Mouse (Mus musculus) kidney, adult 2 months (tissue): Measurements from ENCODE around the gene Cyth4. TPM values are rescaled to one million over a fixed set of nuclear protein-coding genes. Genes with fewer than 3 reads are reported as not detected.

Experiments
- DNase-seq: peaks from one replicate; pipeline ENCODE4 v3.0.0; 2021
- H3K27ac ChIP-seq: fragments of 200-500 bp; 2 replicates; pipeline ENCODE4 v1.5.1; 2012; ENCODE audit warnings: low read depth, low read length, control low read depth, inconsistent platforms; ENCODE audit not compliant: insufficient read depth
- H3K27me3 ChIP-seq: fragments of 200-500 bp; replicated peaks from 2 replicates; pipeline ENCODE4 v1.6.1; 2012; ENCODE audit warnings: mild to moderate bottlenecking, moderate library complexity, low read length, inconsistent platforms; ENCODE audit not compliant: control insufficient read depth, insufficient read depth
- H3K36me3 ChIP-seq: fragments of 200-500 bp; 2 replicates; pipeline ENCODE4 v1.6.1; 2012; ENCODE audit warnings: mild to moderate bottlenecking, moderate library complexity, low read length, inconsistent platforms; ENCODE audit not compliant: control insufficient read depth, insufficient read depth
- H3K4me1 ChIP-seq: fragments of 200-500 bp; 2 replicates; pipeline ENCODE4 v1.6.1; 2011; ENCODE audit warnings: low read length; ENCODE audit not compliant: control insufficient read depth, insufficient read depth
- H3K4me3 ChIP-seq: fragments of 200-500 bp; 2 replicates; pipeline ENCODE4 v1.5.1; 2011; ENCODE audit warnings: mild to moderate bottlenecking, low read depth, low read length, control low read depth; ENCODE audit not compliant: insufficient read depth
- CTCF ChIP-seq: fragments of 200-500 bp; conservative IDR thresholded peaks from 2 replicates; pipeline ENCODE4 v1.5.1; 2011; ENCODE audit warnings: low read depth, mild to moderate bottlenecking, control low read depth, low read length, moderate library complexity, mixed read lengths; ENCODE audit not compliant: insufficient read depth, insufficient read length
- POLR2A ChIP-seq: fragments of 200-500 bp; IDR thresholded peaks from one replicate; pipeline ENCODE4 v1.6.1; 2011; ENCODE audit warnings: low read depth, low read length, control low read depth
- WGBS: fragments of 180-500 bp; shearing (Covaris S2); methylation state at CpG from one replicate; pipeline ENCODE4 v1.1.7; 2018; 5-methylcytosine and 5-hydroxymethylcytosine counted together
- polyA plus RNA-seq: library from polyadenylated mRNA; depleted of rRNA; stranded (reverse); fragments of >200 nt; gene quantifications from 2 replicates; pipeline ENCODE4 v1.2.3, GENCODE M21; 2012; rRNA removed

The Cyth4 gene
- polyA plus RNA-seq, 1 experiment, result 12.1 TPM

- Histone ChIP-seq H3K27me3 (no peaks in the 10 kb centered on the region), H3K4me1 (no peaks in the 10 kb centered on the region), H3K4me3 (no peak overlapping the region), H3K27ac (no peak overlapping the region), H3K36me3 (no peaks in the 10 kb centered on the region)
- WGBS, result 17% methylated on average over 6 of the region's 6 CpGs
- TF ChIP-seq POLR2A (no peak), CTCF (no peak)
- no peak for DNase-seq
These were observed 46.8 kb downstream of the Cyth4 start for GRCm38 (mm10) chr15:78643633-78644032.

GRCm38 (mm10) chr15:78644606-78645005 is 47.8 kb downstream of the Cyth4 start:
- 44% methylated on average over 8 of the region's 8 CpGs for WGBS
- TF ChIP-seq POLR2A (no peak), CTCF (no peak)
- no peaks in the 10 kb centered on the region for H3K27me3 ChIP-seq

GRCm38 (mm10) chr15:78647746-78648145 is 50.9 kb downstream of the Cyth4 start:
- TF ChIP-seq CTCF, result no peak
- no peak for TF ChIP-seq POLR2A
- Histone ChIP-seq H3K4me3 (no peak overlapping the region), H3K27ac (no peak overlapping the region), H3K27me3 (no peaks in the 10 kb centered on the region), H3K4me1 (no peaks in the 10 kb centered on the region), H3K36me3 (no peaks in the 10 kb centered on the region)
- DNase-seq, result peak; percentile 2
- 73% methylated on average over 4 of the region's 4 CpGs for WGBS

More at GRCm38 (mm10) chr15:78644606-78645005, 47.8 kb downstream of the Cyth4 start:
- Histone ChIP-seq H3K36me3 (no peaks in the 10 kb centered on the region), H3K27ac (no peak overlapping the region), H3K4me1 (no peaks in the 10 kb centered on the region), H3K4me3 (no peak overlapping the region)
- no peak for DNase-seq

GRCm38 (mm10) chr15:78651169-78651568 is 54.3 kb downstream of the Cyth4 start:
- H3K27ac ChIP-seq, result no peak overlapping the region
- H3K27me3 ChIP-seq, result no peaks in the 10 kb centered on the region
- H3K4me1 ChIP-seq, result no peaks in the 10 kb centered on the region
- TF ChIP-seq POLR2A (no peak), CTCF (no peak)
- H3K36me3 ChIP-seq, result no peaks in the 10 kb centered on the region
- no peak for DNase-seq
- no peak overlapping the region for H3K4me3 ChIP-seq
- WGBS, result 19% methylated on average over 4 of the region's 4 CpGs

DNA sequence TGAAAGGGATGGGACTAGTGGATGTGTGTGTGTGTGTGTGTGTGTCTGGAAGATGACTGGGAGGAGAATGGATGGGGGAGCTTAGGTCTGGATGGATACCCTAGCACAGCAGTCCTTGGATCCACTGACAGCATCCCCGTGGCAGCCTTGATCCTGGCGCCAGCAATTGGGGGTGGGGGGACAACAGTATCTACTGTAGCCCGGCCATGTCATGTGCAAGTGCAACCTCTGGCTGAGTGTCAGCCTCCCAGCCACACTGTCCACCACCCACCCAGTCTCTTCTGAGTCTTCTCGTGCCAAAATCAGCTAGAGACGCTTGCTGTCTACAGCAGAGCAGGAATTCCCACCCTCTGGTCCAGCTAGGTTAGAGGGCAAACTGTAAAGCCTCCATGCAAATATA is 67.4 kb downstream of the Cyth4 start:
- H3K4me1 ChIP-seq, result no peaks in the 10 kb centered on the region
- H3K27ac ChIP-seq, result no peak overlapping the region
- DNase-seq, result no peak
- H3K4me3 ChIP-seq, result no peak overlapping the region
- no peaks in the 10 kb centered on the region for H3K27me3 ChIP-seq
- WGBS, result 78% methylated on average over 5 of the region's 5 CpGs
- no peaks in the 10 kb centered on the region for H3K36me3 ChIP-seq
- TF ChIP-seq CTCF (no peak), POLR2A (no peak)

- no peak overlapping the region for H3K27ac ChIP-seq
- H3K4me3 ChIP-seq, result no peak overlapping the region
- no peaks in the 10 kb centered on the region for H3K27me3 ChIP-seq
- H3K4me1 ChIP-seq, result no peaks in the 10 kb centered on the region
- TF ChIP-seq POLR2A (no peak), CTCF (no peak)
- DNase-seq, result no peak
- WGBS, result 75% methylated on average over 10 of the region's 10 CpGs
- no peaks in the 10 kb centered on the region for H3K36me3 ChIP-seq
These were observed 72.5 kb downstream of the Cyth4 start for GRCm38 (mm10) chr15:78669221-78669871.

DNA sequence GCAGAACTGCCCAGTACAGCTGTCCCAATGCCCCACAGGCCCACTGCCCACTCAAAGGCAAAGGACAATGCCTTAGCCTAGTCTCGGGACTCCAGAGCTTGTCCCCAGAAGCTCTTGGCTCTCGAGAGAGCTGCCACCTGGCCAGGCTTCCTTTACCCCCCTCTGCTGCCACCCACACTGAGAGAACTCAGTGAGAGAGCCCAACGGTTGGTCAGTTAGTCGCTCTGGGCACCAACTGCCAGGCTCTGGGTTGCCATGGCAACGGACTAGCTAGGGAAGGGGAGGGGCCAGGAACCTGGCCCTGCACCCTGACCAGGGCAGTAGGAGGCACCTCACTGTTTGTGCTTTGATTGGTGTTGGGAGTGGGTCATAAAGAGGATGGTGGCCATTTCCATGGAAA is 73.5 kb downstream of the Cyth4 start:
- Histone ChIP-seq H3K4me1 (no peaks in the 10 kb centered on the region), H3K36me3 (no peaks in the 10 kb centered on the region), H3K27ac (no peak overlapping the region), H3K27me3 (no peaks in the 10 kb centered on the region), H3K4me3 (no peak overlapping the region)
- TF ChIP-seq POLR2A (no peak), CTCF (no peak)
- DNase-seq, result peak; percentile 24
- WGBS, result 14% methylated on average over 5 of the region's 5 CpGs

Other genes with a start within 250 kb of the Cyth4 start
- gene Tex33, start 201.1 kb upstream of the Cyth4 start, polyA plus RNA-seq, result 0.41 and 0.48 TPM in 2 replicates
- 151 and 161 TPM in 2 replicates for gene Tst, start 191.1 kb upstream of the Cyth4 start, polyA plus RNA-seq
- 270 and 419 TPM in 2 replicates for gene Mpst, start 190.6 kb upstream of the Cyth4 start, polyA plus RNA-seq
- gene Kctd17, start 168.5 kb upstream of the Cyth4 start, polyA plus RNA-seq, result 163 and 184 TPM in 2 replicates
- gene Tmprss6, start 128.4 kb upstream of the Cyth4 start, polyA plus RNA-seq, result 2.7 and 5.7 TPM in 2 replicates
- 2.2 and 6.3 TPM in 2 replicates for gene Il2rb, start 101.8 kb upstream of the Cyth4 start, polyA plus RNA-seq
- 14.3 and 17.0 TPM in 2 replicates for gene C1qtnf6, start 65.6 kb upstream of the Cyth4 start, polyA plus RNA-seq
- gene Sstr3, start 52.4 kb upstream of the Cyth4 start, polyA plus RNA-seq, result 0.17 and 0.29 TPM in 2 replicates
- gene Rac2, start 24.3 kb upstream of the Cyth4 start, polyA plus RNA-seq, result 32.3 and 117 TPM in 2 replicates
- gene Elfn2, start 121.7 kb downstream of the Cyth4 start, polyA plus RNA-seq, result 0.03 and 0.04 TPM in 2 replicates
- 15.7 and 16.6 TPM in 2 replicates for gene Mfng, start 176.4 kb downstream of the Cyth4 start, polyA plus RNA-seq
- gene Card10, start 206.0 kb downstream of the Cyth4 start, polyA plus RNA-seq, result 80.4 and 93.7 TPM in 2 replicates
- 59.2 and 66.7 TPM in 2 replicates for gene Cdc42ep1, start 245.6 kb downstream of the Cyth4 start, polyA plus RNA-seq